Mouse (Mus musculus) adrenal gland, adult 18-20 months (tissue): ENCODE results near the gene Rnasel. TPM values are rescaled to one million over a fixed set of nuclear protein-coding genes. Genes with fewer than 3 reads are reported as not detected.

Experiments
- DNase-seq, 2 experiments: peaks; one replicate each; pipeline ENCODE4 v3.0.0; 2021 to 2022; ENCODE audit warnings: low spot score in 2 of 2
- total RNA-seq, 2 experiments: library from RNA; stranded (reverse); gene quantifications; 1 replicate in 1 of 2; 2 replicates in 1 of 2; pipeline ENCODE4 v1.2.3; 2021

Rnasel gene
- total RNA-seq, 2 experiments from 2014 or later, result 7.1 to 9.0 TPM

DNA sequence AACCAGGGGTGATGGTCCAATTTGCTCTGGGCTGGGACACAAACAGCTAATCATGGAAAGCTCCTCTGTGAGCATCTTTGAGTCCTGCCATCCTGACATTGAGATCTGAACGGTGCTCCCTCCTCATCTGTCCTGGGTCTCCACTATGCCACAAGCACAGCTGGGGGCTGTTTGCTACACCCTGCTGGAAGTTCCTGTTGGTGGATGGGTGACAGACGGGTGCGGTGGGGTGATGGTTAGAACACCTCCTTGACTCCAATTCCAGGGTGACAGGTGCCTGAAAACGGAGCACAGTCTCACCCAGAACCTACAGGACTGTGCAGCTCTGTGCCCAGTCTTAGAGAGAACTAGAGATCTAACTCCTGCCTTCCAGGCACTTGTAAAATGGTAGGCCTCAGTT lies 14.4 kb upstream of the Rnasel start:
- DNase-seq, result no peak

GRCm38 (mm10) chr1:153736096-153736495 lies 13.1 kb upstream of the Rnasel start:
- no peak for DNase-seq

GRCm38 (mm10) chr1:153737101-153738085 lies 11.8 kb upstream of the Rnasel start:
- no peak for DNase-seq

- DNase-seq, result no peak
Measured at GRCm38 (mm10) chr1:153739437-153740015, 9.7 kb upstream of the Rnasel start.

GRCm38 (mm10) chr1:153740145-153740544 lies 9.1 kb upstream of the Rnasel start, which contains the start of gene Rgs16:
Rgs16 (plus strand) TSS chr1:153740349.
- DNase-seq, result peak; percentile 85 to 91

GRCm38 (mm10) chr1:153740775-153741400 lies 8.3 kb upstream of the Rnasel start:
- no peak for DNase-seq

DNA sequence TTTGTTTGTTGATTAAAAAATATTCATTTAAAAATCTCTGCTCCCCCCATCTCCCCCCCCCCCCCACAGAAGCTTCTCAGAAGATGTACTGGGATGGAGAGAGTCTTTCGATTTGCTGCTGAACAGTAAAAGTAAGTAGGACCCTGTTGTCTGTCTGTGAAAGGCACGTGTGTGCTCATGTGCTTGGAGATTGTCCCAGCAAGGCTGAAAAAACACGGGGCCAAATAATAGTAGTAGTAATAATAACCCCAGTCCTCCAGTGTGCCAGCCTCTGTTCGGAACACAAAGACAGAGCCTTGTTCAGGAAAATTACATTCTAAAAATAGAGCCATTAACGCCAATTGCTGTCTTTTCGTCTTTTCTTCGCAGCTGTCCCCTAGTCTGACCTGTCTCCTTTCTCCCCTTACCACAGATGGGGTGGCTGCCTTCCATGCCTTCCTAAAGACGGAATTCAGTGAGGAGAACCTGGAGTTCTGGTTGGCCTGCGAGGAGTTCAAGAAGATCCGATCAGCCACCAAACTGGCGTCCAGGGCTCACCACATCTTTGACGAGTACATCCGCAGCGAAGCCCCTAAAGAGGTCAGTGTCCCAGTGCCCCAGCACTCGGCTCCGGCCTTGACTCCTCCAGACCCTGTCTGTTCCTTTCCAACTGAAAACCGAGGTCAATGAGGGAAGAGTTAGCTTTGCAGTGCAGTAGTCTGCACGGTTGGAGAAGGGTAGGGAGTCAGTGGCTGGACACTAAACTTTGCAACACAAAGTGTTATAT lies 7.5 kb upstream of the Rnasel start:
- DNase-seq, result no peak

DNA sequence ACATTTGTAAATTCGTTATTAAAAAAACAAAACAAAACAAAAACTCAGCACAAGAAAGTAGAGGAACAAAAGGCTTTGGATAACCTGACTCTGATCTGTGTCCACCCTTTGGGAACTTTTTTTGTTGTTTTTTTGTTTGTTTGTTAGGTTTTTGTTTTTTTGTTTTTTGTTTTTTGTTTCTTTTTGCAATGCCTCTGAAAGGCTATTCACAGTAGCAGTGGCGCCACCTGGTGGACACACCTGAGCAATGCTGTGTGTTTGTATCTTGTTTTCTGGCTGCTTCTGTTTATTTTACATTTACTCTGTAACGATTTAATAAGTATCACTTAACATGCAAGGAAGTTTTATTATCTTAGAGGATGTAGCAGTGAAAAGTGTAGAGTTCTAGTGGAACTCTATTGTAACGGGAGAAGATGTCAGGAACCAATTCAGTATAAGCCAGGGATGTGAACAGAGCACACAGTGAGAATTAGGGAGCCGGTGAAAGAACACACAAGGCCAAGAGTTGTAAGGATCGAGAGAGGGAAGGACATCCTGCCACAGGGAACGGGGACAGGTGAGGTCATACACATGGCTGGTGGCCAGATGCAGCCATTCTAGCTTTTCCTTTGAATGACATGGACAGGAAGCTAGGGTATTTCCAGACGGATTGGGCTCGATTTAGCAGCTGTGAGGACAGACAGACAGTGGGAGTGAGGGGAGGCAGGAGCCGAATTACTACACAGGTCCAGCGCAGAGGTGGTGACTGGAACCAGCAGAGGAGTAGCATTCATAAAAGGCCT lies 6.7 kb upstream of the Rnasel start:
- peak; percentile 71 to 84 for DNase-seq

DNA sequence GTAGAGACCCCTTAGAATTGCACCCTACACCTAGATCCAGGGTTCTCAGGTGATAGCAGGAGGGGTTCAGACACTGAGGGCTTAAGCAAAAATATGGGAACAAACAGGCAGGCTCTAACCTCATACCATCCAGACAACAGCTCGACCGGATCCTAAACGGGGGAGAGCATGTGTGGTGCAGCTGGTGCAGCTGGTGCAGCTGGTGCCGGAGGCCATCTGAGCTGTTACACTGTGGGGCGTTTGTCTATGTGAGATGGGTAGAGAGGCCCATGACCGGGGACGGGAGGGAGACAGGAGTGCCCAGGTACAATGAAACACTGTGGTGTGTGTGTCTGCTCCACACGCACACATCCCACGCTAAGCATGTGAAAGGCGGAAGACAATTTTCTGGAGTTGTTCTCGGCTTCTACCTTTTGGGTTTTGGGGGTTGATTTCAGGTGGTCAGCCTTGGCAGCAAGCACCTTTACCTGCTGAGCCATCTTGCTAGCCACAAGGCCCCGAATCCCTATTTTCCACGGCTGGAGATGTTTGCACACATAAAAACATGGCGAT lies 3.0 kb upstream of the Rnasel start:
- DNase-seq, result no peak

DNA sequence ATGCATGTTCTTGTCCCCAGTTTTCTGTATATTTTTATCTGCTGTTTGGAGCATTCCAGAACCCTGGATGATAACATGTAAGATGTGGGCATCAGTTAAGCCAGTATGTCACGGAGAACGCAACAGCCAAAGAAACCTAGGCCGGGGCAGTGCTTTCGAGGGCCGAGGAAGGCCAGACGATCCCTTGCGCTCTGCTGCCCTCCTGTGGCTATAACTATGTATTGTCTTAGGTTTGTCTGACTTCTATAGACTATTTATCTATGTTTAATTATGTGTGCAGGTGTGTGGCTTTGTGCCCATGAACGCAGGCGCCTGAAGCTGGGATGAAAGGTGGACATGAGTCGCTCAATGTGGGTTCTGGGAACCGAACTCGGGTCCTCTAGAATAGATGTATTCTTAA lies 2.5 kb upstream of the Rnasel start:
- DNase-seq, result peak; percentile 75

DNA sequence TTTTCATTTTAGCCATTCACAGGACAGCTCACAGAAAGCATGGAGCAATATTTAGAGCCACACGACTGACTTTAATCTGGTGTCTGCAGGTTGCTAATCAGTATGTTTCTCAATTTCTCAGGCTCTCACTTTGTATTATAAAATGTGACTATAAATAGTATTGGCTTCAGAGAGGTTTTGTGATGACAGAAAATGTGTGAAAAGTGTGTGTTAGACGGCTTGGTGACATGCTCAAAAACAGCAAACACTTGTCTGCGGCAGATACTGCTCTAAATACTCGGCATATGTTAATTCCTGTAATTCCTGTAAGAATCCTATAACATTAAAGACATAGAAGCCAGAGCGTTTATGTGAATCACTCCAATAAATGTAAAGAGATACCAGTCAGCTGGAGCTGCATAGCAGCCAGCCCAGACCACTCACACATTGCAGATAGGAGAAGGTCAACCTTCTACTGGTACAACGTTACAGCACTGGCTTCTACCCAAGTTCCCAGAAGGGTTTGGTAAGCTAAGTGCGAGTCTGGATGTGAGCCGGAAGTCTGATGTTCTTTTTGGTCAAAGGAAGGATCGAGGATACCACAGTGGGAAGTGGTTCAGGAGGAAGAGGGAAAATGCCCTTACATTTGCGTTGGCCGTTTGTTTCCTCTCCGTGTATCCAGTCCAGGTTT lies 1.2 kb upstream of the Rnasel start:
- no peak for DNase-seq

- DNase-seq, result peak; percentile 39 to 48
Measured at GRCm38 (mm10) chr1:153748549-153748948, 677 bp upstream of the Rnasel start.

DNA sequence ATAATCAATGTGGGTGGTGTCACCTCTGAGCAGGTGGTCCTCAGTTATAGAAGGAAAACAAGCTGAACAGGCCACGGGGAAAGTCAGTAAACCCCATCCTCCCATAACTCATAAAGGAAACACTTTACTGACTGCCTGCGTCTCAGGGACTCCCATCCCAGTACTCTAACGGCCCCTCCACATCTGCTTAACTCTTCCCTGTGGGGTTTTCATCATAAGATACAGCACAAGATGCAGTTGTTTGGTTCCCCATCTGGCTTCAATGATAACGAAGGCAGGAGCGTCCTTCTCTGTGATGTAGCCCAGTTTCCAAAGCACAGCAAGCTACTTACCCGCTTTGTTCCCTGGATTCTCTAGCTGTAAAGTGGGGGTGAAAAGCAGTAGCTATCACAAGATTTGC lies 828 bp downstream of the Rnasel start:
- DNase-seq, result no peak

GRCm38 (mm10) chr1:153751763-153752301 lies 2.6 kb downstream of the Rnasel start:
- peak; percentile 39 to 40 for DNase-seq

DNA sequence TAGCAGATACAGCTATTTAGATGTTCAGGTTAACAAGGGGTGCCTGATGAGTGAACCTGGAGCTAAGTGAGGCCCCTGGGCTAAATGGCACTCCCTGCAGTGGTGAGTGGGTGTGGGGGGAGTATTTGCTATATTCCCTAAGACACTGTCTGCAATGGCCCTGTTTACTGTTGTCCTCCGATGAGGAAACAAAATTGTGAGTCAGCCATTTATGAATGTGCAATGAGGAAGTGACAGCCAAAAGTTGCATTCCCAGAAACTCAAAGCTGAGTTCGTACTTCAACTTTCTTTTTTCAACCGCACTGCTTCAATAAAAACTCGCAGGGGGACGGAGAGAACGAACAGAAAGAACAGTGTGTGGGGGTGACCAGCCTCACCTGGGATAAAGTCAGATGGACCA lies 3.3 kb downstream of the Rnasel start:
- DNase-seq, result no peak

GRCm38 (mm10) chr1:153753725-153754464 lies 4.7 kb downstream of the Rnasel start:
- no peak for DNase-seq

DNA sequence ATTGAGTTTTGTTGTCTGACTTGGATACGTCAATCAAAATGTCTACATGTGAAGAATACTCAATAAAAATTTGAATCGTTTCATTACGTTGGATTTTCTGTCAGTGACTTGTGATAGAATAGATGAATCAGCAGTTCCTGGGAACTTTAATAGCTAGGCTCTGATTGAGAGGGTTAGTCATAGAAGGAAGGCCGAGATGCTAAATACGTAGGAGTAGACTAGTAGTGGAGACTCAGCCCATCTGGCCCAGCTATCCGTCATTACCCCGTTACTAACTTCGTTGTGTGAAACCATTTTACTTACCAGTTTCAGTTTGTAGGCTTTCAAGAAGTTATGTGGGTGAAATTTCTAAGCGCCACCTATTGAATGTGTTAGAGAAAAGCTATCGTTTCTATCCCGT lies 14.9 kb downstream of the Rnasel start:
- DNase-seq, result no peak

DNA sequence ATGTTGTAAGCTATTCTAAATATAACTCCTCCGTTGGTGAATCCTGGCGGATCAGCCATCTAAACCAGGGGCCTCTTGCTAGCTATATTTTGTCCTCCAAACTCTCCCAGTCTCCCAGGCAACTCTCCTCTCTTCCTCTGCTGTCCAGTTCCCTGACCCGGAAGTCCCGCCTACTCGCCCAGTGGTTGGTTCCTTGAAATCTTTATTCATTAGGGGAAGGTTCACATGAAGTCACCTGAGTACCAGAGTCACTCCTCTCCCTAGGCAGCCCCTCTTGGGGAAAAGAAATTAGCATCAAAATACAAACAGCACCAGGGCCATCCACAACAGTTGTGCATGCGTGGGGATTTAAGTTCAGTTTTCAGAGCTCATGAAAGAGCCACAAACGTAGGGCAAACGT lies 17.1 kb downstream of the Rnasel start:
- no peak for DNase-seq
